Mouse (Mus musculus) lung, adult 2 months (tissue): ENCODE measurements around the gene Bcas1. TPM values are rescaled to one million over a fixed set of nuclear protein-coding genes. Genes with fewer than 3 reads are reported as not detected.
A peak's percentile ranks its signal among the peaks of the same experiment; 100 is the strongest.

Experiments
- DNase-seq: peaks from one replicate; pipeline ENCODE4 v3.0.0; 2022
- H3K4me1 ChIP-seq: fragments of 200-500 bp; 2 replicates; pipeline ENCODE4 v1.6.1; 2011; ENCODE audit warnings: low read length; ENCODE audit not compliant: control insufficient read depth, insufficient read depth
- H3K4me3 ChIP-seq: fragments of 200-500 bp; replicated peaks from 2 replicates; pipeline ENCODE3; 2011; ENCODE audit warnings: low read depth, mild to moderate bottlenecking, control low read depth, low read length; ENCODE audit errors: extremely low read depth
- CTCF ChIP-seq: fragments of 200-500 bp; IDR thresholded peaks from 2 replicates; pipeline ENCODE4 v1.5.1; 2011; ENCODE audit warnings: mild to moderate bottlenecking, low read length, control low read depth; ENCODE audit not compliant: insufficient read depth
- POLR2A ChIP-seq: fragments of 200-500 bp; IDR thresholded peaks from 2 replicates; pipeline ENCODE4 v1.6.1; 2011; ENCODE audit warnings: low read depth, mild to moderate bottlenecking, control low read depth, low read length, borderline replicate concordance; ENCODE audit errors: extremely low read depth
- WGBS: fragments of 180-500 bp; shearing (Covaris S2); methylation state at CpG from one replicate; pipeline ENCODE4 v1.1.7; 2018; 5-methylcytosine and 5-hydroxymethylcytosine counted together
- polyA plus RNA-seq: library from polyadenylated mRNA; depleted of rRNA; stranded (reverse); fragments of >200 nt; gene quantifications from 2 replicates; pipeline ENCODE4 v1.2.3, GENCODE M21; 2012

Bcas1 gene
- polyA plus RNA-seq, 1 experiment: 2.2 TPM

GRCm38 (mm10) chr2:170428966-170429365 is 1.3 kb upstream of the Bcas1 start:
- TF ChIP-seq POLR2A: no peak
- no peak for TF ChIP-seq CTCF
- WGBS: 48% methylated on average over 8 of the region's 8 CpGs
- DNase-seq: no peak
- no peaks in the 10 kb centered on the region for H3K4me1 ChIP-seq
- no peak overlapping the region for H3K4me3 ChIP-seq

- no peak for DNase-seq
- no peaks in the 10 kb centered on the region for H3K4me1 ChIP-seq
- 55% methylated on average over 3 of the region's 3 CpGs for WGBS
- H3K4me3 ChIP-seq: no peak overlapping the region
- no peak for TF ChIP-seq CTCF
- no peak for TF ChIP-seq POLR2A
These were observed 3.5 kb downstream of the Bcas1 start for GRCm38 (mm10) chr2:170424131-170424530.

DNA sequence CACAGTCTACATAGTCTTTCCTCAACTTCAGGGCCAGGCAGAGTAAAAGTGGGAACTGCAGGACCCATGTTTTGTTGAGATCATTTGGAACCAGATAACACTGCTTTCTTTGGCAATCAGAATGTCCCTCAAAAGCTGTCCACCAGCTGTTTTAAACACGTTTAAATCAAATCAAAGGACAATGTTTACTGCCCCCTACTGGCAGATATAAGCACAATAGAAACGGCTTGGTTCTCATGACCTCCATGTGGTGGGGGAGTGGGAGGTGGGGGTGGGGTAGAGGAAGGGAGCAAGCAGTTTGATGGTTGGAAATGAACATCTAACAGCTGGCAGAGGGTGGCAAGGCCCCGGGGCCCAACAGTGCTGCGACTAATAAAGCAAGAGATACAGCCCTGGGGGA is 5.7 kb downstream of the Bcas1 start:
- no peak for DNase-seq
- WGBS: 37% methylated on average over 4 of the region's 4 CpGs
- no peaks in the 10 kb centered on the region for H3K4me1 ChIP-seq
- TF ChIP-seq POLR2A: no peak
- TF ChIP-seq CTCF: no peak
- H3K4me3 ChIP-seq: no peak overlapping the region

DNA sequence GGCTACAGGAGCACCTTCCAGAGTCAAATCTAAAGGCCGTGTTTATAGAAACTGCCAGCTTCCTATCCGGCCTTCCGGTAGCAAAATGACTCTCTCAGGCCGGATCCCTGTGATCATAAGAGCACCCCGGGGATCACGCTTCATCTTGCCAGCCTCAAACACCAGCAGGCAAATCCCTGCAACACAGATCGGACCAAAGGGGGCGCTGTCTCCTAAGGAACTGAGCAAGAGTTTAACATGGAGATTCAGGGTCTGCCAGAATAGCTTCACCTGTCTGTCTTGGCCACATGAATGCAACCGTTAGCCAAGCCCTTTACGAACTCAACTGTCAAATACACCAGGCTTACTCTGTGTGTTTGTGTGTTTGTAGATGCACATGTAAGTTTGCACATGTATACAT is 8.9 kb downstream of the Bcas1 start:
- DNase-seq: peak; percentile 37
- WGBS: 37% methylated on average over 10 of the region's 10 CpGs
- H3K4me3 ChIP-seq: no peak overlapping the region
- TF ChIP-seq CTCF (peak; percentile 37; the same call in 1 of the 2 replicates), POLR2A (no peak)
- no peaks in the 10 kb centered on the region for H3K4me1 ChIP-seq

DNA sequence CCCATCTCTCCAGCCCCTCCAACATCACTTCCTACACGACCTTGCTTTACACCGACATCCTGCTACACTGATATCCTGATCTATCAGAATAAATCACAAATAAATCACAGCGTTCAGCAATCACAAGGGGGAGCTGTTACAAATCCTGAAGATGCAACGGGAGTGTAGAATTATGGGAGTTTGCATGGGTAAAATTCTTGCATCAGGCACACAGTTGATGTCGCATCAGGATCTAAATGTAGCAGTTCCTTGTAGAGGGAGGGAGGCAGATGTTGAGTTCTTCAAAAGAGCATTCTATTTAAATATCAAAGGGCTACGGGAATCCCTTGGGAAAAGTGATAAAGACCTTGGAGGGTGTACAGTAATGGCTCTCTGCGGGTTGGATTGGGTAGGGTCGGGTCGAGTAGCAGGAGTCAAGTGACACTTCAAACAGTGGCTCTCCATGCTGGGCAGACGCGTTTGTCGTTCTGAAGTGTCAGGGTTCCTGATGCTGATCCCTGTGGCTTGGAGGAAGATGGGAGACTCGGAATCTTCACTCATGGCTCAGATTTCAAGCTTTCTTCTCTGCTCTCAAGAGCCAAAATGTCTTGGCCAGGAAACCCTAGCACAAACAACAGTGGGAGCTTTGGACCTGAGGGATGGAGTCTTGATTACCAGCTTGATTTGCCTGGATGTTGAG is 16.0 kb downstream of the Bcas1 start:
- Histone ChIP-seq H3K4me1 (no peaks in the 10 kb centered on the region), H3K4me3 (no peak overlapping the region)
- no peak for DNase-seq
- whole genome bisulfite sequencing: 5% methylated on average over 13 of the region's 13 CpGs
- TF ChIP-seq CTCF (no peak), POLR2A (no peak)

- H3K4me1 ChIP-seq: no peaks in the 10 kb centered on the region
- WGBS: 21% methylated on average over 23 of the region's 23 CpGs
- DNase-seq: no peak
- TF ChIP-seq CTCF (no peak), POLR2A (no peak)
- no peak overlapping the region for H3K4me3 ChIP-seq
These were observed 16.8 kb downstream of the Bcas1 start for GRCm38 (mm10) chr2:170410677-170411489.

GRCm38 (mm10) chr2:170406438-170406837 is 21.2 kb downstream of the Bcas1 start:
- WGBS: 63% methylated on average over 14 of the region's 14 CpGs
- no peak for DNase-seq
- Histone ChIP-seq H3K4me3 (no peak overlapping the region), H3K4me1 (no peaks in the 10 kb centered on the region)
- no peak for TF ChIP-seq CTCF
- no peak for TF ChIP-seq POLR2A

DNA sequence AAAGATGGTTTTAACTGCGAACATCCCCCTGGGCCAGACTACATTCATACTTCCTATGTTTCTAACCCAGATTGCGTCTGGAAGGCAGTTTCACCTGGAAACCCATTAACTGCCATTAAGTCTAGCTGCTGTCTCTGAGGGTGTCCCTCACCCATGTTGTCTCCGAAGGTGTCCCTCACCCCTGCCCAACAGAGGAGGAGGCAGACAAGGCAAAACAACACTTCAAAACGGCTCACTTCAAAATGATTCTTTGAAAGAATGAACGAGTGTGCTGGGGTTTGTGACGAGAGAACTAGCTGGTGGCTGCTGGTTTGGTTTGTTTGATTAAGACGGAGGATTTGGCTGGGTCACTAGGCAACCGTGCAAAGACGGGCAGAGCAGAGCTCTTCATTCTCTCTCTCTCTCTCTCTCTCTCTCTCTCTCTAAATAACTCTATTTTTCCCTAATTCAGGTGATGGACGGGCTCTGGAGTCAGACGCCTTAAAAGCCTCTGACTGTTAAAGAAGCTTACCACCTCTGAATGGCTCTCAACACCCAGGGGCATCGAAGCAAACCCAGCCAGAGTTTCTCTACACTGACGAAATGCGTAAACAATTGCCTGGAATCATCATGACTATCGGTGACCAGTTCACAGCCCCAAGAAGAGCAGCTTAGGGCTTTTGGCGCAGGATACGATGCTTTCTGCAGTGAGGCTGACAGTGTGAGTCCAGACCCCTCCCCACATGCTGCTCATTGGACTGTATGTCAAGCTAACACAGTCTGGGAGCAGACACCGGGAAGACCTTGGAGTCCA is 22.7 kb downstream of the Bcas1 start:
- no peak for DNase-seq
- Histone ChIP-seq H3K4me1 (peaks cover 2% of the 10 kb centered on the region), H3K4me3 (no peak overlapping the region)
- TF ChIP-seq CTCF (no peak), POLR2A (no peak)
- WGBS: 33% methylated on average over 18 of the region's 18 CpGs

- no peak overlapping the region for H3K4me3 ChIP-seq
- TF ChIP-seq CTCF: no peak
- H3K4me1 ChIP-seq: peaks cover 2% of the 10 kb centered on the region
- DNase-seq: no peak
- WGBS: 46% methylated on average over 10 of the region's 10 CpGs
These were observed 23.8 kb downstream of the Bcas1 start for GRCm38 (mm10) chr2:170403666-170404385.
